Mouse (Mus musculus): ENCODE data around the gene Fes. TPM values are rescaled to one million over a fixed set of nuclear protein-coding genes. Genes with fewer than 3 reads are reported as not detected.

Fes gene
- polyA plus RNA-seq, 1 experiment from 2014 or later = 9.2 TPM

GRCm38 (mm10) chr7:80416969-80417368 lies 29.2 kb upstream of the Fes start:
- H3K4me1 ChIP-seq = 0 out of 2 replicates have a peak, but pooled peaks cover 5% of the 10 kb centered on the region
- WGBS = 93% methylated on average over 7 of the region's 7 CpGs
- no peak for DNase-seq (ENCODE audit: extremely low spot score, low spot score)
- no peaks in the 10 kb centered on the region for H3K36me3 ChIP-seq (replicated peaks)
- H3K27ac ChIP-seq = no peak overlapping the region
- H3K4me3 ChIP-seq = no peak overlapping the region
- H3K27me3 ChIP-seq (ENCODE audit: poor library complexity, severe bottlenecking) = no peaks in the 10 kb centered on the region
- H3K9me3 ChIP-seq = no peaks in the 10 kb centered on the region

- 89% methylated on average over 7 of the region's 7 CpGs for WGBS
- no peak for DNase-seq (ENCODE audit: extremely low spot score, low spot score)
Measured at GRCm38 (mm10) chr7:80414303-80414855, 26.6 kb upstream of the Fes start.

GRCm38 (mm10) chr7:80413512-80414302 lies 26.0 kb upstream of the Fes start:
- Histone ChIP-seq H3K27me3 (ENCODE audit: poor library complexity, severe bottlenecking) (no peaks in the 10 kb centered on the region), H3K9me3 (no peaks in the 10 kb centered on the region), H3K4me3 (no peak overlapping the region), H3K4me1 (0 out of 2 replicates have a peak, but pooled peaks cover 6% of the 10 kb centered on the region), H3K27ac (no peak overlapping the region), H3K36me3 (replicated peaks) (no peaks in the 10 kb centered on the region)
- WGBS = 74% methylated on average over 9 of the region's 9 CpGs
- DNase-seq (ENCODE audit: extremely low spot score, low spot score) = no peak

More at GRCm38 (mm10) chr7:80414303-80414855, 26.6 kb upstream of the Fes start:
- Histone ChIP-seq H3K27me3 (ENCODE audit: poor library complexity, severe bottlenecking) (no peaks in the 10 kb centered on the region), H3K9me3 (no peaks in the 10 kb centered on the region), H3K27ac (no peak overlapping the region), H3K36me3 (replicated peaks) (no peaks in the 10 kb centered on the region), H3K4me3 (no peak overlapping the region), H3K4me1 (0 out of 2 replicates have a peak, but pooled peaks cover 6% of the 10 kb centered on the region)

- WGBS = 82% methylated on average over 5 of the region's 5 CpGs
- no peaks in the 10 kb centered on the region for H3K27me3 ChIP-seq (ENCODE audit: poor library complexity, severe bottlenecking)
- DNase-seq (ENCODE audit: extremely low spot score, low spot score) = no peak
- H3K9me3 ChIP-seq = no peaks in the 10 kb centered on the region
- H3K4me1 ChIP-seq = 0 out of 2 replicates have a peak, but pooled peaks cover 6% of the 10 kb centered on the region
- no peaks in the 10 kb centered on the region for H3K36me3 ChIP-seq (replicated peaks)
- H3K4me3 ChIP-seq = no peak overlapping the region
- no peak overlapping the region for H3K27ac ChIP-seq
Measured at GRCm38 (mm10) chr7:80412781-80413180, 25.0 kb upstream of the Fes start.

GRCm38 (mm10) chr7:80412279-80412678 lies 24.5 kb upstream of the Fes start:
- H3K27me3 ChIP-seq (ENCODE audit: poor library complexity, severe bottlenecking) = no peaks in the 10 kb centered on the region
- WGBS = 78% methylated on average over 10 of the region's 10 CpGs
- H3K4me1 ChIP-seq = 0 out of 2 replicates have a peak, but pooled peaks cover 6% of the 10 kb centered on the region
- H3K4me3 ChIP-seq = no peak overlapping the region
- DNase-seq (ENCODE audit: extremely low spot score, low spot score) = no peak
- H3K27ac ChIP-seq = no peak overlapping the region
- no peaks in the 10 kb centered on the region for H3K9me3 ChIP-seq
- no peaks in the 10 kb centered on the region for H3K36me3 ChIP-seq (replicated peaks)

GRCm38 (mm10) chr7:80410380-80410779 lies 22.6 kb upstream of the Fes start:
- no peaks in the 10 kb centered on the region for H3K36me3 ChIP-seq (replicated peaks)
- H3K4me3 ChIP-seq = no peak overlapping the region
- 0 out of 2 replicates have a peak, but pooled peaks cover 6% of the 10 kb centered on the region for H3K4me1 ChIP-seq
- 83% methylated on average over 9 of the region's 9 CpGs for WGBS
- no peak overlapping the region for H3K27ac ChIP-seq
- no peak for DNase-seq (ENCODE audit: extremely low spot score, low spot score)
- peaks cover 9% of the 10 kb centered on the region for H3K27me3 ChIP-seq (ENCODE audit: poor library complexity, severe bottlenecking)
- H3K9me3 ChIP-seq = no peaks in the 10 kb centered on the region

GRCm38 (mm10) chr7:80407712-80408111 lies 20.0 kb upstream of the Fes start:
- H3K36me3 ChIP-seq (replicated peaks) = no peaks in the 10 kb centered on the region
- H3K27ac ChIP-seq = no peak overlapping the region
- WGBS = 76% methylated on average over 9 of the region's 9 CpGs
- H3K9me3 ChIP-seq = no peaks in the 10 kb centered on the region
- no peak for DNase-seq (ENCODE audit: extremely low spot score, low spot score)
- no peak overlapping the region for H3K4me3 ChIP-seq
- H3K27me3 ChIP-seq (ENCODE audit: poor library complexity, severe bottlenecking) = peaks cover 31% of the 10 kb centered on the region
- H3K4me1 ChIP-seq = peaks cover 12% of the 10 kb centered on the region; the same call in 1 of the 2 replicates

GRCm38 (mm10) chr7:80406186-80406585 lies 18.4 kb upstream of the Fes start:
- peaks cover 16% of the 10 kb centered on the region for H3K4me1 ChIP-seq
- no peaks in the 10 kb centered on the region for H3K36me3 ChIP-seq (replicated peaks)
- DNase-seq (ENCODE audit: extremely low spot score, low spot score) = no peak
- WGBS = 93% methylated on average over 3 of the region's 3 CpGs
- H3K27me3 ChIP-seq (ENCODE audit: poor library complexity, severe bottlenecking) = peaks cover 31% of the 10 kb centered on the region
- no peak overlapping the region for H3K4me3 ChIP-seq
- H3K9me3 ChIP-seq = no peaks in the 10 kb centered on the region
- H3K27ac ChIP-seq = no peak overlapping the region

GRCm38 (mm10) chr7:80405188-80405695 lies 17.5 kb upstream of the Fes start, which contains the start of gene Furin:
Furin (minus strand) TSS chr7:80405436.
- Histone ChIP-seq H3K27me3 (ENCODE audit: poor library complexity, severe bottlenecking) (peaks cover 31% of the 10 kb centered on the region), H3K36me3 (replicated peaks) (no peaks in the 10 kb centered on the region), H3K9me3 (no peaks in the 10 kb centered on the region), H3K27ac (no peak within 1 kb of the TSS), H3K4me3 (no peak within 1 kb of the TSS), H3K4me1 (peaks cover 26% of the 10 kb centered on the region)
- 84% methylated on average over 9 of the region's 9 CpGs for WGBS
- no peak for DNase-seq (ENCODE audit: extremely low spot score, low spot score)

GRCm38 (mm10) chr7:80404101-80404894 lies 16.6 kb upstream of the Fes start:
- 67% methylated on average over 7 of the region's 7 CpGs for WGBS
- Histone ChIP-seq H3K27me3 (ENCODE audit: poor library complexity, severe bottlenecking) (peaks cover 31% of the 10 kb centered on the region), H3K4me1 (peaks cover 34% of the 10 kb centered on the region), H3K36me3 (replicated peaks) (no peaks in the 10 kb centered on the region), H3K9me3 (no peaks in the 10 kb centered on the region), H3K4me3 (no peak overlapping the region), H3K27ac (no peak overlapping the region)
- DNase-seq (ENCODE audit: extremely low spot score, low spot score) = no peak

- DNase-seq (ENCODE audit: extremely low spot score, low spot score) = no peak
- H3K36me3 ChIP-seq (replicated peaks) = no peaks in the 10 kb centered on the region; the same call in 1 of the 2 replicates
- peak overlapping the region; percentile 96 for H3K4me3 ChIP-seq
- WGBS = 59% methylated on average over 9 of the region's 9 CpGs
- peaks cover 41% of the 10 kb centered on the region for H3K4me1 ChIP-seq
- no peaks in the 10 kb centered on the region for H3K9me3 ChIP-seq
- no peak overlapping the region for H3K27ac ChIP-seq
- peaks cover 31% of the 10 kb centered on the region for H3K27me3 ChIP-seq (ENCODE audit: poor library complexity, severe bottlenecking)
Measured at GRCm38 (mm10) chr7:80403551-80403950, 15.8 kb upstream of the Fes start.

GRCm38 (mm10) chr7:80402651-80403321 lies 15.0 kb upstream of the Fes start:
- H3K27ac ChIP-seq = peak overlapping the region; percentile 91
- peak; percentile 63 for DNase-seq (ENCODE audit: extremely low spot score, low spot score)
- H3K4me3 ChIP-seq = peak overlapping the region; percentile 96
- no peaks in the 10 kb centered on the region for H3K9me3 ChIP-seq
- peaks cover 5% of the 10 kb centered on the region for H3K36me3 ChIP-seq (replicated peaks)
- under 1% methylated on average over 78 of the region's 92 CpGs for WGBS
- peaks cover 31% of the 10 kb centered on the region for H3K27me3 ChIP-seq (ENCODE audit: poor library complexity, severe bottlenecking)
- H3K4me1 ChIP-seq = peaks cover 46% of the 10 kb centered on the region
